23 mouse cellular contexts compared by ENCODE assay signal in the genomic region with DNA sequence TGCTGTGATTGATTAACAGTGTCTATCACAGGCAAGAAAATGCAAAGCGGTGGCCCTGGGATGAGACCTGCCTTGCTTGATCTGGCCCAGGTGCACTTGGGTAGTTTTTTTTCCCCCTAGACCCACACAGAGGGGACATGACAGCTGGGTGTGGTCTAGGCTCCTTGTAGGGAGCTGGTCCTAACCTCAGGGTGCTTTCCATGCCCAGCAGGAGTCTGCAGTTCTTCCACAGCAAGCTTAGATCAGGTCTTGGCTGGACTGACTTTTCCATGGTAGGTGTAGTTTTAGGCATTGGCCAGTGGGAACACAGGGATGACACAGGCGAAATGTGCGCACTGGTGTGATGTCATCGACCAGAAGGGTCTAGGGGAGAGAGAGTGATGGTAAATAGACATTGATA.
"Had no signal": no experiment of that assay in that cellular context is flagged by ENCODE, and none has a peak within 500 bp of the region (broad histone marks: within the 10 kb centered on the region; RNA-seq: fewer than 3 reads in every experiment).

No protein-coding gene starts in this region.

- H3K4me1 ChIP-seq: liver, embryonic 12.5 days had no signal

- H3K36me3 ChIP-seq: heart, embryonic 10.5 days; heart, embryonic 12.5 days; hindbrain, embryonic 10.5 days; hindbrain, embryonic 13.5 days; hindbrain, embryonic 15.5 days; kidney, embryonic 15.5 days; limb, embryonic 13.5 days; limb, embryonic 15.5 days; liver, embryonic 12.5 days had no signal

- H3K9me3 ChIP-seq: heart, embryonic 10.5 days; heart, embryonic 12.5 days; hindbrain, embryonic 10.5 days; hindbrain, embryonic 13.5 days; hindbrain, embryonic 15.5 days; kidney, embryonic 15.5 days; limb, embryonic 15.5 days; liver, embryonic 12.5 days had no signal

- H3K27me3 ChIP-seq: heart, embryonic 12.5 days; hindbrain, embryonic 13.5 days; hindbrain, embryonic 15.5 days; kidney, embryonic 15.5 days; limb, embryonic 13.5 days; limb, embryonic 15.5 days; liver, embryonic 12.5 days had no signal

- DNase-seq: gastrocnemius, adult 2 months; gastrocnemius, postnatal 10 days; gastrocnemius, postnatal 25 days; heart, adult 18-20 months; heart, postnatal 10 days; heart, postnatal 4 days; kidney, adult 11 months; kidney, adult 2 months; kidney, adult 9 months; kidney, postnatal 14 days; kidney, postnatal 36 days; left cerebral cortex, postnatal 4 days had no signal

- H3K4me3 ChIP-seq: gastrocnemius, adult 2 months; heart, embryonic 10.5 days; heart, embryonic 12.5 days; hindbrain, embryonic 10.5 days; hindbrain, embryonic 13.5 days; hindbrain, embryonic 15.5 days; kidney, embryonic 15.5 days; layer of hippocampus, adult 2 months; left cerebral cortex, adult 2 months; limb, embryonic 13.5 days; limb, embryonic 15.5 days; liver, embryonic 12.5 days had no signal
